Mouse (Mus musculus) bone marrow macrophage, adult 2 months (primary cell): ENCODE data around the gene Tcf7l1. TPM values are rescaled to one million over a fixed set of nuclear protein-coding genes. Genes with fewer than 3 reads are reported as not detected.
A peak's percentile ranks its signal among the peaks of the same experiment; 100 is the strongest.

Experiments used
- H3K27ac ChIP-seq: 2 replicates; pipeline ENCODE4 v1.5.1; 2012; ENCODE audit warnings: low read depth, low read length; ENCODE audit not compliant: insufficient read depth
- H3K4me1 ChIP-seq: 2 replicates; pipeline ENCODE4 v1.6.1; 2012; ENCODE audit warnings: low read length; ENCODE audit not compliant: control insufficient read depth, insufficient read depth
- H3K4me3 ChIP-seq: 2 replicates; pipeline ENCODE4 v1.5.1; 2012; ENCODE audit warnings: mild to moderate bottlenecking, low read length, moderate library complexity; ENCODE audit not compliant: insufficient read depth
- CTCF ChIP-seq: IDR thresholded peaks from 2 replicates; pipeline ENCODE4 v1.5.1; 2012; ENCODE audit warnings: low read depth, mild to moderate bottlenecking, low read length, moderate library complexity
- POLR2A ChIP-seq: IDR thresholded peaks from 2 replicates; pipeline ENCODE4 v1.6.1; 2012; ENCODE audit warnings: mild to moderate bottlenecking, low read depth, low read length, borderline replicate concordance
- polyA plus RNA-seq: library from polyadenylated mRNA; stranded (reverse); fragments of >200 nt; gene quantifications from 2 replicates; pipeline ENCODE4 v1.2.4, GENCODE M21; 2012; ENCODE audit not compliant: missing spikeins, insufficient read depth, insufficient read length

Gene Tcf7l1
- polyA plus RNA-seq, 1 experiment: 0.42 TPM

DNA sequence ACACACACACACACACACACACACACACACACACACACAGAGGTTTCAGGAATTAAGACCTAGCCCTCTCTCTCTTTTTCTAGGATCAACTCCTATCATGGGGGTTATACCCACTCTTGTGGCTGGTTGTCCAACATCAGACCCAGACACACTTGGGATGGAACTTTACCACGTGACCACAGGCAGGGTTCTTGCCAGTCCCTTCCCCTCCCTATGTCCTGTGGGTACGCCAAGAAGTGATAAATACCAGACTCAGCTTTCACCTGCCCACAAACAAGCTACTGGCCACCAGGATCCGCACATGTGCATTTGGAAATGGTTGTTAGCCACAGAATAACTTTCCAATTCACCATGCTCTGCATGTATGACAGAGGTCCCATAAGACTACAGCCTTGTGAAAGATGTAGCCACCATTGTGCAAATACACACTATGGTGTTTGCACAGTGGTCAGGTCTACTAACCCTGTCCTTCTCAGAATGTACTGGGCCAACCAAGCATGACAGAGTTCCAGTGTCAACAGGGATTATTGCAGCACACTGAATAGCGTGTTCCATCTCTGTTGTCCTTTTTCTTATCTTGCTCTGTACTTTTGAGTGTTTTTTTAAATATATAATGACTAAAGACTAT lies 20.6 kb upstream of the Tcf7l1 start:
- H3K27ac ChIP-seq: no peak overlapping the region
- H3K4me3 ChIP-seq: no peak overlapping the region
- TF ChIP-seq CTCF (no peak), POLR2A (no peak)

DNA sequence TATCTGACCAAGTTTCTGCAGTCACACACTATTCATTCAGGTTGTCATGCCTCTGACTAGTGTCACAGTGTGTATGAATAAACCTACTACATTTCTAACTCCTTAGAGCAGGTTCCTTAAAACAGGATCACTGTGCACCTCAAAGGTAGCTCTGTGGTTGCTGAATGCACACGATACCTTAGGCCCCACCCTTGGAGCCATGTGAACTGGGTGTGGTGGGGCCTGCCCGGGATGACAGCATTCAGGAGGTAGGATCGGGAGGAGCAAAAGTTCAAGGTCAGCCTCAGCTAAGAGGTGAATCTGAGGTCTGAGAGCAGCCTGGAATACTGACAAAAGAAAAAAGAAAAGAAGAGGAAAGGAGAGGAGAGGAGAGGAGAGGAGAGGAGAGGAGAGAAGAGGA lies 19.3 kb upstream of the Tcf7l1 start:
- Histone ChIP-seq H3K27ac (no peak overlapping the region), H3K4me3 (no peak overlapping the region), H3K4me1 (no peaks in the 10 kb centered on the region)
- TF ChIP-seq POLR2A (no peak), CTCF (no peak)

More for the DNA sequence above, 20.6 kb upstream of the Tcf7l1 start:
- H3K4me1 ChIP-seq: no peaks in the 10 kb centered on the region

DNA sequence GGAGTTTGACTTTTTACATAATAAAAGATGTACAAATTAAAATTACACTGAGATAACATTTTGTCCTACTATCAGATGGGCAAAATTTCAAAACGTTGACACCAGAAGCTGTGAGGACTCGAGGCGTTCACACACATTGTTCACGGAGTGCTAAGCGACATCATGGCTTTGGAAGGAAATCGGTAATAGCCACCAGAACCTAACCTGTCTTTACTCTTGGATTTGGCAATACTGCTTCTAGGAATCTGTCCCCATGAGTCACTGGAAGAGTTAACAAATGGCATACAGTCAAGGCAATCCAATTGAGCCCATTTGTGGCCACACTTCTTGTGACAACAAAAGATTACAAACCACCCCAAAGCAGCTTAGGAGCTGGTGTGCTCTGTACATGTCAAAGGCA lies 14.6 kb upstream of the Tcf7l1 start:
- no peak overlapping the region for H3K4me3 ChIP-seq
- H3K27ac ChIP-seq: no peak overlapping the region

DNA sequence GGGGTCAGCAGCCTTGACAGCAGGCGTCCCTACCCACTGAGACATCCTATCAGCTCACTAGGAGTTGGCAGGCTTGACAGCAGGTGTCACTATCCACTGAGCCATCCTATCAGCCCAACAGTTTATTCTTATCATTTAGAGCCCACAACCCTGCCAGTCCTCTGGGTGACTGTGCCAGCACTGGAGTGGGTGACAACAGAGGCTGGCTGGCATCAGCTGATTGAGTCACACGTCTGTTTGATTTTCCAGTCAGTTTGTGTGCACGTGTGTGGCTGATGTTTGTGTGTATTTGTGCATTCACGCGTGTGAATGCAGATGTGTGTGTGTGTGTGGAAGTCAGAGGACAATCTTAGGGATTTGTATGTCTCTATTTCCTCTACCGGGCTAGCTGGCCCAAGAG lies 13.1 kb upstream of the Tcf7l1 start:
- Histone ChIP-seq H3K27ac (no peak overlapping the region), H3K4me1 (no peaks in the 10 kb centered on the region), H3K4me3 (no peak overlapping the region)
- TF ChIP-seq POLR2A: no peak
- no peak for TF ChIP-seq CTCF

More for the DNA sequence above, 14.6 kb upstream of the Tcf7l1 start:
- no peaks in the 10 kb centered on the region for H3K4me1 ChIP-seq
- TF ChIP-seq CTCF (no peak), POLR2A (no peak)

DNA sequence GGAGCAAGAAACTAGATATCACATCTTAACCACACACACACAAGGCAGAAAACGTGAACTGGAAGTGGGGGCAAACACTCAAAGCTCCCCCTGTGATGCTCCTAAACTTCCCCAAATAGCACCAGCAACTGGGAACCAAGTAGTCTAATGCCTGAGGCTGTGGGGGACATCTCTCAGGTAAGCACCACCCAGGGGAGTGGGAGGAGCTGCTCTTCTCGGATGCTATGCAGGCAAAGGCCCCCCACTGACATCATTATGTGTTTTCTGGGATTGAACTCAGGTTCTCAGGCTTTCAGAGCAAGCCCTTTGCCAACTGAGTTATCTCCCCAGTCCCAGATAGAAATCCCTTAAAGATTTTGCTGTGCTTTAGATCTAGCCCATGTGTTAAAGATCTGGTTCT lies 11.6 kb upstream of the Tcf7l1 start:
- TF ChIP-seq POLR2A (no peak), CTCF (no peak)
- H3K4me3 ChIP-seq: no peak overlapping the region
- no peak overlapping the region for H3K27ac ChIP-seq
- no peaks in the 10 kb centered on the region for H3K4me1 ChIP-seq

DNA sequence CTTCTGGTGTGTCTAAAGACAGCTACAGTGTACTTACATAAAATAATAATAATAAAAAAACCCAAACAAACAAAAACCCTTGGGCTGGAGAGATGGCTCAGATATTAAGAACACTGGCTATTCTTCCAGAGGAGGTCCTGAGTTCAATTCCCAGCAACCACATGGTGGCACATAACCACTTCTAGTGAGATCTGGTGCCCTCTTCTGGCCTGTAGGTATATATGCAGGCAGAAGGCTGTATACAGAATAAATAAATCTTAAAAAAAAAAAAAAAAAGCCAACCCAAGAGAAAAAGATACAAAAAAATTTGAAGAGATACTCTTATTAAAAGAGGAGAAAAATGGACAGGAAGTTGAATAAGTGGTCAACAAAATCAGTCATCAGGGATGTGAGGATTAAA lies 8.7 kb upstream of the Tcf7l1 start:
- H3K4me1 ChIP-seq: no peaks in the 10 kb centered on the region
- H3K4me3 ChIP-seq: no peak overlapping the region
- TF ChIP-seq CTCF: no peak
- no peak for TF ChIP-seq POLR2A
- H3K27ac ChIP-seq: no peak overlapping the region

DNA sequence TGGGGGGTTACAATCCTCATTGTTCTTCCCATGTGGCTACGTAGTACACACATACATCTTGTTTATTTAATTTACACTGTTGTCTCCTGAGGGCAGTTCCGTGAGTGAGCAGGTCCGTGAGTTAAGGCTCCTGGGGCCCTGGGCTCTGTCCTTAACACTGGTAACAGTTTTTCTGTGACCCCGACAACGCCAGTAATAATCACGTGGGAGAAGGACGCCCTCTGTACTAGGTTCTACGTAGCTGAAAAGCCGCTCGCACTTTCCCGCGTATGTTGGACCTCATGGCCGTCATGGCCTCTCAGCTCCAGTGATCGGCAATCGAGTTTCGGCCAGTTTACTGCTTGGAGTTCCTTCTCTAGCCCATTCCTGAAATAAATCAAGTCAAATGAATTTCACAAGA lies 6.4 kb upstream of the Tcf7l1 start:
- Histone ChIP-seq H3K4me1 (no peaks in the 10 kb centered on the region), H3K27ac (no peak overlapping the region), H3K4me3 (no peak overlapping the region)
- TF ChIP-seq CTCF (no peak), POLR2A (no peak)

DNA sequence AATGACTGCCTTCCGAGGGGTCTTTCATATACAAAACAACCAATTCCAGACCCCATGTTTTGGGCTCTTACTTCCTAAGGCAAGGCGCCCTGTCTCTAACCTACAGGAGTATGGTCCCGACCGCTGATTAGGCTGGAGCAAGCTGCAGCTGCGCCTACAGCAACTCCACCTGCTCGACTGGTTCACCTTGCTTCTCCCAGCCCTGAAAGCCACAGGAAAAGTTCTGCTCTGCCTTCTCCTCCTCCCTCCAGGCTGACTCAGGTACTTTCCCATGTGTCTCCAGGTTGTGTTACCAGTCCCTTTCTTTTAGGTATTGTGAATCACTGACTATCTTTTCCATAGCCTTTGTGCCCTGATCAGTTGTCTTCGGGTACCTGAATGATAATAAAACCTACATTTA lies 5.8 kb upstream of the Tcf7l1 start:
- no peak for TF ChIP-seq CTCF
- TF ChIP-seq POLR2A: no peak
- Histone ChIP-seq H3K4me3 (no peak overlapping the region), H3K27ac (no peak overlapping the region), H3K4me1 (no peaks in the 10 kb centered on the region)

DNA sequence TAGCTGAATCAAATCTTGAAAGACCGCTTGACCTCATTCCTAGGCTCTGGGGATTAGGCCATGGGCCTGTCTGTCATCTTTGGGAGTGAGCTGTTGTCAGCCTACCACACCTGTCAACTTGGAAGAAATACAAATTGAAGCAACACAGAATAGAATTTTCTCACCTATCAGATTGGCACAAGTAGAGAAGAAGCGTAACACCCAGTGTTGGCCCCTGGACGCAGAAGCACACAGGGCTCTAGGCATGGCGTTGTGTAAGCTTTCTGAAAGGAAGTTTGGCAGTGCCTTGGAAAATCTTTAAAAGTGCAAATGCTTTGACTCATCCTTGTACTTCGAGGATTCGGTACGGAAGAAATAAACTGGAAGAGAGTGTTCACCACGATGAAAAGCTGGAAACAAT lies 3.6 kb upstream of the Tcf7l1 start:
- Histone ChIP-seq H3K4me1 (no peaks in the 10 kb centered on the region), H3K27ac (no peak overlapping the region), H3K4me3 (no peak overlapping the region)
- TF ChIP-seq CTCF: no peak
- no peak for TF ChIP-seq POLR2A

DNA sequence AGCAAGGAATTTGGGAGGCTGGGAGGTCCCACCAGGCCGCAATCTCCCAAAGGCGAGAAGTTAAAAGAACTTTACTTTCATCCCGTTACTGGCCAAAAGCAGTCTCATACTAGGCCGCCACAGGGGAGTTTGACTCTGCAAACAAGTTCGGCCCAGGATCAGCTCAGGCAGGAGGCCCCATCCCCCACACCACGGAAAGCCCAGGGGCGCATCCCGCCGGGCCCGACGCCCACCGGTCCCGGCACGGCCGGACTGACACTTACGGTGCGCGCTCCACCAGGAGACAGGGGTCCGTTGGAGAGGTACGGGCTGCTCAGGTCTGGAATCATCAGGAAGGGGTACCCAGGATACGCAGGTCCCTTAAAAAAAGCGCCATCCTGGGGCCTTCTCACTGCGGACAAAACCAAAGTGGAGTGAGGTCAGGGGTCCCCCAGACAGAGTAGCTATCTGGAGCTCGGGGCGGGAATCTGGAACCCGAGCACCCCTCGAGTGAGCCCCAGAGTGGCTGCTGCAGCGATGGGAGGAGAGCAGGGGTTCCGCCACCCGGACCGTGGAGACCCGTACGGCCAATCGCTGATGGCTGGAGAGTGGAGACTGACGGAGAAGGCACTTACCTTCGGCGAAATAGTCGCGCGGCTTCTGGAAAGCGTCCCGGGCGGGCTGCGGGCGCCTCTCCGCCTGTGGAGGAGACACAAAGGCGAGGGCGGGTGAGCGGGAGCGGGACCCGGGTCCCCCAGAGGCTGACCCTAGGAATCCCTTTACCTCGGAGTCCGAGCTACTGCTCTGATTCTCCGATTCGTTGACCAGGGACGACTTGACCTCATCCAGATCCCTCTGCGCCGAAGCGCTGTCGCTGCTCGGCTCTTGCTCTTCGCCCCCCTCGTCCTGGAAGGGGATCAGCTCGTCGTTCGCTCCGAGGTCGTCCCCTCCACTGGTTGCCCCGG lies 834 bp downstream of the Tcf7l1 start:
- TF ChIP-seq POLR2A (no peak), CTCF (no peak)
- H3K27ac ChIP-seq: no peak overlapping the region
- H3K4me1 ChIP-seq: no peaks in the 10 kb centered on the region
- H3K4me3 ChIP-seq: peak overlapping the region; percentile 68
